Mouse (Mus musculus) yolk sac, embryonic 10.5 days (tissue): Measurements from ENCODE around the gene Tmf1.
A peak's percentile ranks its signal among the peaks of the same experiment; 100 is the strongest.

Experiments
- DNase-seq: peaks from one replicate; pipeline ENCODE4 v3.0.0-alpha.2; 2017; ENCODE audit warnings: low spot score

Gene Tmf1

GRCm38 (mm10) chr6:97106777-97107176 is 72.1 kb downstream of the Tmf1 start:
- DNase-seq = peak; percentile 30

- DNase-seq = no peak
Measured at GRCm38 (mm10) chr6:97106106-97106505, 72.8 kb downstream of the Tmf1 start.

- peak; percentile 7 for DNase-seq
Measured at GRCm38 (mm10) chr6:97104264-97104852, 74.6 kb downstream of the Tmf1 start.
